Mouse (Mus musculus) heart, adult 2 months (tissue): ENCODE measurements around the gene Dok1.

Experiments
- CTCF ChIP-seq: fragments of 200-600 bp; IDR thresholded peaks from 2 replicates; pipeline ENCODE4 v1.8.1; 2022; ENCODE audit warnings: antibody characterized with exemption, mild to moderate bottlenecking, moderate library complexity
- EP300 ChIP-seq: fragments of 200-500 bp; IDR thresholded peaks from 2 replicates; pipeline ENCODE4 v1.6.1; 2011; ENCODE audit warnings: low read depth, low read length, control low read depth; ENCODE audit not compliant: insufficient read depth
- POLR2A ChIP-seq: fragments of 200-500 bp; IDR thresholded peaks from 2 replicates; pipeline ENCODE4 v1.6.1; 2011; ENCODE audit warnings: mild to moderate bottlenecking, low read depth, low read length, control low read depth; ENCODE audit not compliant: insufficient read depth

GRCm38 (mm10) chr6:83070311-83071219 is 37.3 kb upstream of the Dok1 start:
- TF ChIP-seq CTCF = no peak
- no peak for TF ChIP-seq POLR2A
- TF ChIP-seq EP300 = no peak
